8 mouse cellular contexts compared by ENCODE assay signal in the genomic region with DNA sequence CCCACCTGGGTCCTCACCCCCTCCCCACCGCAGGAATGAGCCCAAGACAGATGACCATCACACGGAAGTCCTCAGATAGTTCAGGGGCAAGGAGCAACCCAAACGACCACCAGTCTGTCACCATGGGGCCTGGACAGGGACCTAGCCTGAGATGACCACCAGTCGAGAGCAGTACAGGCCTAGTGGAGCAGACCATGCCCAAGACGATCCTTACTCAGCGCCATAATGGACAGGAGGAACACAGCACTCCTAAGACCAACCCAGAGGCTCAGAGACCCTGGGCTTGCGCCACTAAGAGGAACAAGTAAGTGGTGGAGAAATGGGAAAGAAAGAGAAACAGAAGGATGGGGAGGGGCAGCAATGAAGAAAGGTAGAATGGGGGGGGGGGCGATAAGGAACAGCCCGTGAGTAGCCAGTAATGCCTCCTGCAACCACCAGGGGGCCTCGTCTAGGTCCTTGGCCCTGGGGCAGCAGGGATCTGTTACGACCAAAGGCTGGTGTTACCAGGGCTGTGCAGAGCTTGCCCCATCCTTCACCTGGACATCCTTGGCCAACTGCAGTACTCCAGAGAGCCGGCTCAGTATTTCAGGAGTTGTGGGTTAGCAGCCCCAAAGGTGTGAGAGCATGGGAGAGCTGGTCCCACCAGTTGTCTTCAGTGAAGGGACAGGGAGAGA. TPM values are rescaled to one million over a fixed set of nuclear protein-coding genes. Genes with fewer than 3 reads are reported as not detected.
DNase-seq lines count a peak whose midpoint lies in the region; ATAC-seq and TF ChIP-seq lines count a peak whose summit lies in the region.

No protein-coding gene starts in this region.

- peak; percentile 26; the same call in 1 of the 2 replicates for ATAC-seq in kidney, embryonic 16.5 days (ENCODE audit: low FRiP score, low TSS enrichment)
- ATAC-seq in midbrain, embryonic 16.5 days = no peak

- H3K4me2 ChIP-seq in kidney, embryonic 16.5 days (replicated peaks; ENCODE audit: low read depth, low read length) = no peak overlapping the region
- H3K4me2 ChIP-seq in midbrain, embryonic 16.5 days (ENCODE audit: low read length) = no peak overlapping the region

- H3K36me3 ChIP-seq in kidney, embryonic 16.5 days (ENCODE audit: insufficient read depth, low read length) = no peaks in the 10 kb centered on the region
- no peaks in the 10 kb centered on the region for H3K36me3 ChIP-seq in midbrain, embryonic 16.5 days (ENCODE audit: control insufficient read depth, insufficient read depth, low read length)

- H3K27ac ChIP-seq in bone marrow macrophage, adult 2 months (ENCODE audit: insufficient read depth, low read depth, low read length) = no peak overlapping the region
- no peak overlapping the region for H3K27ac ChIP-seq in kidney, embryonic 16.5 days (ENCODE audit: low read length)
- H3K27ac ChIP-seq in midbrain, embryonic 16.5 days (ENCODE audit: low read length) = no peak overlapping the region

- TF ChIP-seq CTCF in bone marrow macrophage, adult 2 months (IDR thresholded peaks at IDR 0.05; ENCODE audit: low read depth, low read length) = peak; percentile 64; the same call in 1 of the 2 replicates

- no peak overlapping the region for H3K4me3 ChIP-seq in bone marrow macrophage, adult 2 months (ENCODE audit: insufficient read depth, low read length)
- H3K4me3 ChIP-seq in kidney, embryonic 16.5 days (ENCODE audit: low read length) = no peak overlapping the region
- no peak overlapping the region for H3K4me3 ChIP-seq in midbrain, embryonic 16.5 days (ENCODE audit: low read depth, low read length)

- no peaks in the 10 kb centered on the region for H3K9me3 ChIP-seq in kidney, embryonic 16.5 days (ENCODE audit: low read length)
- H3K9me3 ChIP-seq in midbrain, embryonic 16.5 days (replicated peaks; ENCODE audit: control insufficient read depth, low read length, poor library complexity, severe bottlenecking) = no peaks in the 10 kb centered on the region

- DNase-seq in cerebellum, postnatal 10 days = peak; percentile 74 to 79
- DNase-seq in cerebellum, adult 8-10 months = no peak
- DNase-seq in lung, adult 18-20 months = peak; percentile 22 to 38
- DNase-seq in lung, postnatal 25 days (ENCODE audit: low spot score) = no peak
- peak; percentile 53 for DNase-seq in retina, postnatal 1 day

- no peaks in the 10 kb centered on the region for H3K27me3 ChIP-seq in kidney, embryonic 16.5 days (ENCODE audit: insufficient read depth, low read length)
- no peaks in the 10 kb centered on the region for H3K27me3 ChIP-seq in midbrain, embryonic 16.5 days (ENCODE audit: control insufficient read depth, insufficient read depth, low read depth, low read length)

- no peak for TF ChIP-seq POLR2A in bone marrow macrophage, adult 2 months (IDR thresholded peaks at IDR 0.05; ENCODE audit: borderline replicate concordance, low read depth, low read length)

- 59% methylated on average over 12 of the region's 12 CpGs for WGBS in kidney, embryonic 16.5 days
- WGBS in midbrain, embryonic 16.5 days = 58% methylated on average over 12 of the region's 12 CpGs

- H3K9ac ChIP-seq in kidney, embryonic 16.5 days (replicated peaks; ENCODE audit: low read length) = no peak overlapping the region
- no peak overlapping the region for H3K9ac ChIP-seq in midbrain, embryonic 16.5 days (ENCODE audit: low read depth, low read length)

- H3K4me1 ChIP-seq in bone marrow macrophage, adult 2 months (ENCODE audit: control insufficient read depth, insufficient read depth, low read length) = peaks cover 5% of the 10 kb centered on the region
- peaks cover 5% of the 10 kb centered on the region; the same call in 1 of the 2 replicates for H3K4me1 ChIP-seq in kidney, embryonic 16.5 days (ENCODE audit: insufficient read depth, low read length)
- no peaks in the 10 kb centered on the region for H3K4me1 ChIP-seq in midbrain, embryonic 16.5 days (ENCODE audit: control insufficient read depth, insufficient read depth, low read length)

RNA-seq across cellular contexts. Expression of gene A630023A22Rik, which starts 4.0 kb away (rescaled TPM):
- polyA plus RNA-seq in bone marrow macrophage, adult 2 months (2012; ENCODE audit: insufficient read depth, insufficient read length, missing spikeins) = not detected in 2 replicates
- polyA plus RNA-seq in kidney, embryonic 16.5 days (2015; fragmentation: Nextera tagmentation; extraction: Ambion mirVana) = not detected in 2 replicates
- polyA plus RNA-seq in midbrain, embryonic 16.5 days (2015; fragmentation: Nextera tagmentation; extraction: Ambion mirVana) = not detected in 2 replicates

RNA-seq across cellular contexts. Expression of gene Anxa8, which starts 20.7 kb away (rescaled TPM):
- polyA plus RNA-seq in bone marrow macrophage, adult 2 months (2012; ENCODE audit: insufficient read depth, insufficient read length, missing spikeins) = not detected in 2 replicates
- polyA plus RNA-seq in kidney, embryonic 16.5 days (2015; fragmentation: Nextera tagmentation; extraction: Ambion mirVana) = 1.6 and 2.7 TPM in 2 replicates
- polyA plus RNA-seq in midbrain, embryonic 16.5 days (2015; fragmentation: Nextera tagmentation; extraction: Ambion mirVana) = 0.24 TPM in 1 of 2 replicates, not detected in the other

RNA-seq across cellular contexts. Expression of gene Npy4r, which starts 45.8 kb away (rescaled TPM):
- not detected in 2 replicates for polyA plus RNA-seq in bone marrow macrophage, adult 2 months (2012; ENCODE audit: insufficient read depth, insufficient read length, missing spikeins)
- polyA plus RNA-seq in kidney, embryonic 16.5 days (2015; fragmentation: Nextera tagmentation; extraction: Ambion mirVana) = 0.06 and 0.10 TPM in 2 replicates
- polyA plus RNA-seq in midbrain, embryonic 16.5 days (2015; fragmentation: Nextera tagmentation; extraction: Ambion mirVana) = 0.19 and 0.23 TPM in 2 replicates

RNA-seq across cellular contexts. Expression of gene Antxrl, which starts 54.0 kb away (rescaled TPM):
- not detected in 2 replicates for polyA plus RNA-seq in bone marrow macrophage, adult 2 months (2012; ENCODE audit: insufficient read depth, insufficient read length, missing spikeins)
- polyA plus RNA-seq in kidney, embryonic 16.5 days (2015; fragmentation: Nextera tagmentation; extraction: Ambion mirVana) = not detected in 2 replicates
- polyA plus RNA-seq in midbrain, embryonic 16.5 days (2015; fragmentation: Nextera tagmentation; extraction: Ambion mirVana) = not detected in 2 replicates

Comparison
In these comparisons a context has a peak if more than half of its experiments do, and no peak if none do; other contexts are left out.
1. DNase-seq: peak in cerebellum, postnatal 10 days (2 of 2), lung, adult 18-20 months (2 of 2) and retina, postnatal 1 day (single experiment); none in cerebellum, adult 8-10 months (single experiment) and lung, postnatal 25 days (single experiment).